Mouse (Mus musculus): ENCODE measurements around the gene BC067074. TPM values are rescaled to one million over a fixed set of nuclear protein-coding genes. Genes with fewer than 3 reads are reported as not detected.

The BC067074 gene
- polyA plus RNA-seq, 1 experiment from 2014 or later = 5.9 TPM

DNA sequence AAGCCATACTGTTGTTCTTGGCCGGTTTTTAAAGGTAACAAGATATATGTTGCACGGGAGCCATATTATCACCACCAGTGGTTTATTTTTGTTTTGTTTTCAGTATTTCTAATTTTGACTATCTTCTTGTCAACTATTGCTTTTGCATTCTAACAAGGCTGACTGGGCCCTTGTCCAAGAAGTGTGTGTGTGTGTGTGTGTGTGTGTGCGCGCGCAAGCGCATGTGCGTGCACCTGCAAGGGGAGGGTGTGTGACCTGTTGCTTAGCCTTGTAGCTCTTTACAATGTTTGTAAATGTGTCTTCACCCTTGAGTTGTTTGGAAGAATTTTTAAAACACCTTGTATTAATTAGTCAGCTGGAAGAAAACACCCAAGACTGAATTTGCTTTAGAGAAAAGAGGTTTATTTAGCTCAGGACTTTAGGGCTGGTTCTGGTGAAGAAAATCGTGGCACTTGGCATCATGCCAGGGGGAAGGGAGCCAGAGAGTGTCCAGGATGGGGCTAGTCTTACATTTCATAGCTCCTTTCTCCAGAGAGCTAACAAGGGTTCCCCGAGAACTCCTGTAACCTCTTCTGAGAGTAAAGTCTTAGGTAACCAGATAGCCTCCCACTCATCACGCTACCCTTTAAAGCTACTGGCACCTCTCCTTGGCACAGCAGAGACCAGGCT, 3.0 kb downstream of the BC067074 start:
- Histone ChIP-seq H3K9ac (ENCODE audit: low read length) (no peak overlapping the region), H3K4me1 (replicated peaks; ENCODE audit: control insufficient read depth, insufficient read depth, low read length) (peaks cover 10% of the 10 kb centered on the region; the same call in 1 of the 2 replicates), H3K36me3 (ENCODE audit: control insufficient read depth, insufficient read depth, low read length) (no peaks in the 10 kb centered on the region), H3K9me3 (ENCODE audit: control insufficient read depth, low read length) (no peaks in the 10 kb centered on the region), H3K27ac (ENCODE audit: low read length) (no peak overlapping the region), H3K4me3 (ENCODE audit: low read length) (no peak overlapping the region), H3K27me3 (ENCODE audit: control insufficient read depth, insufficient read depth, low read depth, low read length) (no peaks in the 10 kb centered on the region; the same call in 1 of the 2 replicates), H3K4me2 (ENCODE audit: low read depth, low read length) (no peak overlapping the region)
- ATAC-seq (ENCODE audit: low read depth) = no peak
- 75% methylated on average over 10 of the region's 10 CpGs for WGBS

DNA sequence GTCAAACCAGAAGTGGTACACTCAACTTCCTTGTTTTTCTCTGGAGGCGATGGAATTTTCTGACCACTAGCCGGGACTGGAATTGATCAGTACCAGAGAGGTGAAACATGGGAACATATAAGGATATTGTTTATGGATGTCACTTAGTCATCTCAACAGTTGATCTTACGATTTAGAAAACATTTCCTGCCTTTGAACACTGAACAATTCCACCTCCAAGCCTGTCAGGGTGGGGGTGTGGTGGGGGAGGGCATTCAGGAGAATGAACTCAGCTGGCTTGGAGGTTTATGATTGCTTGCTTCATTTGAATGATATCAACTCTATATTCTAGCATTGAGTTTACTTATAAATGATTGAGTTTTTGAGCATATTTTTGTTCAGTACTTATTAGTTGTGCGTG, 13.6 kb downstream of the BC067074 start:
- Histone ChIP-seq H3K9me3 (ENCODE audit: control insufficient read depth, low read length) (no peaks in the 10 kb centered on the region), H3K4me3 (ENCODE audit: low read length) (no peak overlapping the region), H3K9ac (ENCODE audit: low read length) (no peak overlapping the region), H3K27ac (ENCODE audit: low read length) (no peak overlapping the region), H3K4me1 (replicated peaks; ENCODE audit: control insufficient read depth, insufficient read depth, low read length) (no peaks in the 10 kb centered on the region), H3K4me2 (ENCODE audit: low read depth, low read length) (no peak overlapping the region), H3K36me3 (ENCODE audit: control insufficient read depth, insufficient read depth, low read length) (no peaks in the 10 kb centered on the region), H3K27me3 (ENCODE audit: control insufficient read depth, insufficient read depth, low read depth, low read length) (no peaks in the 10 kb centered on the region)
- no peak for ATAC-seq (ENCODE audit: low read depth)
- 68% methylated on average over 4 of the region's 4 CpGs for WGBS

DNA sequence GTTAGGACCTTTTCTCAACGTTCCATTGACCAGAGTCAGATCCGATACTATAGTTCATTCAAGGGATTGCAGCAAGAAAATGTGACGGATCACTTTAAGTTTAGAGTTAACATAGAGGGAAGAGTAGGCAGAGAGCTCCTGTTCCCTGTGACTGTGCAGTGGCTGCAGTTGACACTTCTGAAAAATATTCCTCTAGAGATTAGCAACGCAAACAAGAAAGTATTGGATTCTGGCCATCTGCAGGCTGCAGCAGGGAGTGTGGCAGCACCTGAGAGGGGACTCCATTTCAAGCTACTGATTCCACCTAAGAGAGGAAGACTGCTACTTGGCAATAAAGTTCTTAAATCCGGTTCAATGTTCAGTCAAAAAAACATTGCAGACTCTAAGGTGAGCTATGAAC, 26.6 kb downstream of the BC067074 start:
- H3K4me2 ChIP-seq (ENCODE audit: low read depth, low read length) = no peak overlapping the region
- WGBS = 65% methylated on average over 5 of the region's 5 CpGs

DNA sequence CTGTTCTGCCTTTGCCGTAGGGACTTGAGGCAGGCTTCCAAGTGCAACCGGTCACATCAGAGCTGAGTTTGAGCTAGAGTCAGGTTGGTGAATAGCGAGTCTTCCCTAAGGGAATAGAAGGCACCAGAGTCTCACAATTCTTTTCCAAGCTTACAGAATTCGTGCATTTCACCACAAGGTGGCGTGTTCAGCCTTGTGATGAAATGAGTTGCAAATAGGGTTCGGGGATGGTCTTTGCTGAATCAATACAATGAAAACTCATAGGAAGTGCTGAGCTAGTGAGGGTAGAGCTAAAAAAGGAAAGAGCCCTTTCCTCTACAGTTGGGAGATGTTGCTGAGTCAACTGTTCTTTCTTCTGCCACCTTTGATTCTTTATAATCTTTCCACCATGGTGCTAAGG, 29.0 kb downstream of the BC067074 start:
- no peak overlapping the region for H3K9ac ChIP-seq (ENCODE audit: low read length)
- no peak overlapping the region for H3K4me2 ChIP-seq (ENCODE audit: low read depth, low read length)
- no peaks in the 10 kb centered on the region for H3K9me3 ChIP-seq (ENCODE audit: control insufficient read depth, low read length)
- H3K4me3 ChIP-seq (ENCODE audit: low read length) = no peak overlapping the region
- no peaks in the 10 kb centered on the region for H3K4me1 ChIP-seq (replicated peaks; ENCODE audit: control insufficient read depth, insufficient read depth, low read length)
- no peaks in the 10 kb centered on the region for H3K36me3 ChIP-seq (ENCODE audit: control insufficient read depth, insufficient read depth, low read length)
- ATAC-seq (ENCODE audit: low read depth) = no peak
- H3K27ac ChIP-seq (ENCODE audit: low read length) = no peak overlapping the region
- WGBS = 20% methylated on average over 6 of the region's 6 CpGs
- H3K27me3 ChIP-seq (ENCODE audit: control insufficient read depth, insufficient read depth, low read depth, low read length) = no peaks in the 10 kb centered on the region

More for the DNA sequence above, 26.6 kb downstream of the BC067074 start:
- Histone ChIP-seq H3K4me3 (ENCODE audit: low read length) (no peak overlapping the region), H3K4me1 (replicated peaks; ENCODE audit: control insufficient read depth, insufficient read depth, low read length) (no peaks in the 10 kb centered on the region), H3K27me3 (ENCODE audit: control insufficient read depth, insufficient read depth, low read depth, low read length) (no peaks in the 10 kb centered on the region), H3K9me3 (ENCODE audit: control insufficient read depth, low read length) (no peaks in the 10 kb centered on the region), H3K9ac (ENCODE audit: low read length) (no peak overlapping the region), H3K27ac (ENCODE audit: low read length) (no peak overlapping the region), H3K36me3 (ENCODE audit: control insufficient read depth, insufficient read depth, low read length) (no peaks in the 10 kb centered on the region)
- ATAC-seq (ENCODE audit: low read depth) = peak; percentile 75; the same call in 1 of the 2 replicates

DNA sequence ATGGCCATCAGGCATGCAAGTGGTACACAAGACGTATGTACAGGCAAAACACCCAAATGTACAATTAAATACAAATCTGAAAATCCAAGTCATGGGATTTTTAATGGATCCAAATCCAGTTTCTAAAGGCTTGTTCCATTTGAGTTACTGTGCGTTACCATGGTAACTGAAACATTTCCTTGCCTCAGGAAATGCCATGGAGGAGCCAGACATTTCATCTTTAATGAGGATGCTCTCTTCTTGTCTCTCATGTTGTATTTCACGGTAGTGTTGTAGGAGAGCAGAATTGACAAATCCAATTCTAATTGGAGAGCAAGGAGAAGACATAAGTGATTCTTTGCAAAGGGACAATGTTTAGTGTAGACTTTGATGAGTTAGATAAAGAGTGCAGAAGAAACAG, 31.3 kb downstream of the BC067074 start:
- Histone ChIP-seq H3K4me3 (ENCODE audit: low read length) (no peak overlapping the region), H3K4me2 (ENCODE audit: low read depth, low read length) (no peak overlapping the region), H3K27me3 (ENCODE audit: control insufficient read depth, insufficient read depth, low read depth, low read length) (no peaks in the 10 kb centered on the region), H3K9ac (ENCODE audit: low read length) (no peak overlapping the region), H3K27ac (ENCODE audit: low read length) (no peak overlapping the region), H3K9me3 (ENCODE audit: control insufficient read depth, low read length) (no peaks in the 10 kb centered on the region), H3K36me3 (ENCODE audit: control insufficient read depth, insufficient read depth, low read length) (no peaks in the 10 kb centered on the region), H3K4me1 (replicated peaks; ENCODE audit: control insufficient read depth, insufficient read depth, low read length) (no peaks in the 10 kb centered on the region)
- ATAC-seq (ENCODE audit: low read depth) = no peak
- WGBS = 85% methylated on average over 3 of the region's 3 CpGs

DNA sequence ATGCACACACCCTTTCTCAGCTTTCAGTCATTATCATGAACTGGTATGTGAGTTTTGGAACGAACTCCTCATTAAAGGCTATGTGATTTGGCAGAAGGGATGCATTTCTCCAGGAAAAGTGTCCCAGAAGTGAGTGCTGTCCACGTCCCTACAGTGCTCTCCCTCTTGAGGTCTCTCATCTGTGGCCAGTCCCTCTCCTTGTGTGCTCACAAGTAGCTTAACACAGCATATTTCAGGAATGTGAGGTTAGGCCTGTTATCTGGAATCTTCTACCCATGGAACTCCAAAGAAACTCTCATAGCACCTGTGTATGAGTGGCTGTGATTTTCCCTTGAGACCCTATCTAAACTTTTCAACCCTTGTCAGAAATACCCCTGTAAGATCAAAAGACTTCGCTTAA, 32.7 kb downstream of the BC067074 start:
- Histone ChIP-seq H3K9ac (ENCODE audit: low read length) (no peak overlapping the region), H3K36me3 (ENCODE audit: control insufficient read depth, insufficient read depth, low read length) (no peaks in the 10 kb centered on the region), H3K4me3 (ENCODE audit: low read length) (no peak overlapping the region), H3K4me1 (replicated peaks; ENCODE audit: control insufficient read depth, insufficient read depth, low read length) (no peaks in the 10 kb centered on the region), H3K27me3 (ENCODE audit: control insufficient read depth, insufficient read depth, low read depth, low read length) (no peaks in the 10 kb centered on the region), H3K4me2 (ENCODE audit: low read depth, low read length) (no peak overlapping the region), H3K27ac (ENCODE audit: low read length) (peak overlapping the region; percentile 56), H3K9me3 (ENCODE audit: control insufficient read depth, low read length) (no peaks in the 10 kb centered on the region)
- peak; percentile 83 for ATAC-seq (ENCODE audit: low read depth)
- WGBS = 38% methylated on average over 3 of the region's 3 CpGs

DNA sequence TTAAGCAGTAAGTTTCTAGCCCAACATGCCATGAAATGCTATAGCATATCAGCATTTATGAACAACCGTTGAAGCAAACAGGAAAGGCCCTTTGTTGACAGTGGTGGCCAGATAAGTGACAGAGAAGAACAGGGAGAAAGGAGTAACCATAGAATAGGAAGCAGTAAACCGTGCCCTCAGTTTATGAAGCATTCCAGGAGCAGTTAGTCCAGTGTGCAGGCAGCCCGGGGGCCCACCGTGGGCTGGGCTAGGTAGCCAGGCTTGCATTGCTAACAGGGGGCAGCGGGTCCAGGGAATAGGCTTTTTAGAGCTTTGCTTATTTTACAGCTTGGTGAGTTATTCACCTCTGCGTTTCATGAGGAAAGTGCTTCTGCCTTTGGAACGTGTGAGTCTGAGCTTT, 39.3 kb downstream of the BC067074 start:
- H3K36me3 ChIP-seq (ENCODE audit: control insufficient read depth, insufficient read depth, low read length) = no peaks in the 10 kb centered on the region
- H3K4me3 ChIP-seq (ENCODE audit: low read length) = no peak overlapping the region
- no peaks in the 10 kb centered on the region for H3K27me3 ChIP-seq (ENCODE audit: control insufficient read depth, insufficient read depth, low read depth, low read length)
- no peak overlapping the region for H3K4me2 ChIP-seq (ENCODE audit: low read depth, low read length)
- H3K27ac ChIP-seq (ENCODE audit: low read length) = no peak overlapping the region
- 68% methylated on average over 7 of the region's 7 CpGs for WGBS
- H3K9ac ChIP-seq (ENCODE audit: low read length) = no peak overlapping the region
- no peaks in the 10 kb centered on the region for H3K4me1 ChIP-seq (replicated peaks; ENCODE audit: control insufficient read depth, insufficient read depth, low read length)
- H3K9me3 ChIP-seq (ENCODE audit: control insufficient read depth, low read length) = no peaks in the 10 kb centered on the region
- ATAC-seq (ENCODE audit: low read depth) = no peak

DNA sequence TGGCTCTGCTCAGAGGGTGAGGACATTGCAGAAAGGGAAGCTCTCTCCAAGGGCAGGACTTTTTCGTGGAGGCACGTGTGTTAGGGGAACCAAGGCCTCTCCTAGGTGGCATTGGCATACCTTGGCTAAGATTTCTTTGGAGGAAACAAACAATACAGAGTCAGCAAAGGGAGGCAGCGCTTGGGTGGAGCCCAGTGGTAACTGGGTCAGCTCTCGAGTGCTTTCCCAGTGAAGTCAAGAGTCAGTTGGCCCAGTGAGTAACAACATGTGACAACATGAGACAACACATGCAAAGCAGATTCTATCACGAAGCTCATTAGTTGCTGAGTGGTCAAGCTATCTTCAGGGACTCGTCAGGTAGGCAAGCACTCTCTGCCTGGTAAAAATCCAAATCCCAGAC, 40.4 kb downstream of the BC067074 start:
- WGBS = 78% methylated on average over 6 of the region's 6 CpGs
- no peak overlapping the region for H3K27ac ChIP-seq (ENCODE audit: low read length)
- no peak for ATAC-seq (ENCODE audit: low read depth)
- no peaks in the 10 kb centered on the region for H3K4me1 ChIP-seq (replicated peaks; ENCODE audit: control insufficient read depth, insufficient read depth, low read length)
- H3K4me2 ChIP-seq (ENCODE audit: low read depth, low read length) = no peak overlapping the region
- no peak overlapping the region for H3K4me3 ChIP-seq (ENCODE audit: low read length)
- no peaks in the 10 kb centered on the region for H3K36me3 ChIP-seq (ENCODE audit: control insufficient read depth, insufficient read depth, low read length)
- no peaks in the 10 kb centered on the region for H3K9me3 ChIP-seq (ENCODE audit: control insufficient read depth, low read length)
- no peak overlapping the region for H3K9ac ChIP-seq (ENCODE audit: low read length)
- H3K27me3 ChIP-seq (ENCODE audit: control insufficient read depth, insufficient read depth, low read depth, low read length) = no peaks in the 10 kb centered on the region

DNA sequence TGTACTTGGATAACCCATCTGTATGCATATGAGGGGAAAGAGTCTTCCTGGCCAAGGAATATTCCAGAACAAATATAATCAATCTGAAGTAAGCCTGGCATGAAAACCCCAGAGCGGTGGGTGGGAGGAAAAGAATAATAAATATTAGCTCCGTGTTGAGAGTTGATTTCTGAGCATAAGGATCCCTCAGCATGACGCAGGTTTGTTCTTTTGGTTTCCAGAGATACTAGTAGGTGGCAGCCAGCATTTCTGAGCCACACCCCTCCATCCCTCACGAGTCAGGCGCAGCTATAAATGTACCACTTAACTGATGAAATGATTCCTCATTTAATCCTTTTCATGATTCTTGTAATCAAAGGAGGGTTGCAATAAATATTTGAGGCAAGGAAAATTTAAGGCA, 41.0 kb downstream of the BC067074 start:
- WGBS = 63% methylated on average over 5 of the region's 5 CpGs
- no peak overlapping the region for H3K4me2 ChIP-seq (ENCODE audit: low read depth, low read length)
- ATAC-seq (ENCODE audit: low read depth) = no peak

DNA sequence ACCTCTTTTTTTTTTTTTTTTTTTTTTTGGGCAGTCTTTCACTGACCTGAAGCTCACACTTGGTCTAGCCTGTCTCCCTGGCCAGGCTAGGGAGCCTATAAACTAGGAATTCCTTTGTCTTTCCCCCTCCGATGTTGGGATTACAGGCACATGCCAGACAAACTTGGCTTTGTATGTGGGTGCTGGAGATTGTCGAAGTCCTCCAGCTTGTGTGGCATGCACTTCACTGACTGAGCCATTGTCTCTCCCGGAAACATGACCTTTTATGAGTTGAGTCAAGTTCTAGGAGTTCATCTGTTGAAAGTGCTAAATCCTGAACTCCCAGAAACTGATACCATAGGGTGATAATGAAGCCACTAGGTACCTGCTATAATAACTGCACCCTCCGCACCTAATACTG, 41.8 kb downstream of the BC067074 start:
- ATAC-seq (ENCODE audit: low read depth) = no peak
- no peak overlapping the region for H3K4me2 ChIP-seq (ENCODE audit: low read depth, low read length)
- no peaks in the 10 kb centered on the region for H3K36me3 ChIP-seq (ENCODE audit: control insufficient read depth, insufficient read depth, low read length)
- H3K9ac ChIP-seq (ENCODE audit: low read length) = no peak overlapping the region
- no peaks in the 10 kb centered on the region for H3K4me1 ChIP-seq (replicated peaks; ENCODE audit: control insufficient read depth, insufficient read depth, low read length)
- H3K27me3 ChIP-seq (ENCODE audit: control insufficient read depth, insufficient read depth, low read depth, low read length) = no peaks in the 10 kb centered on the region
- no peaks in the 10 kb centered on the region for H3K9me3 ChIP-seq (ENCODE audit: control insufficient read depth, low read length)
- no peak overlapping the region for H3K27ac ChIP-seq (ENCODE audit: low read length)
- 63% methylated on average over 4 of the region's 4 CpGs for WGBS
- H3K4me3 ChIP-seq (ENCODE audit: low read length) = no peak overlapping the region

More for the DNA sequence above, 41.0 kb downstream of the BC067074 start:
- H3K9me3 ChIP-seq (ENCODE audit: control insufficient read depth, low read length) = no peaks in the 10 kb centered on the region
- no peaks in the 10 kb centered on the region for H3K36me3 ChIP-seq (ENCODE audit: control insufficient read depth, insufficient read depth, low read length)
- no peak overlapping the region for H3K9ac ChIP-seq (ENCODE audit: low read length)
- no peaks in the 10 kb centered on the region for H3K27me3 ChIP-seq (ENCODE audit: control insufficient read depth, insufficient read depth, low read depth, low read length)
- no peaks in the 10 kb centered on the region for H3K4me1 ChIP-seq (replicated peaks; ENCODE audit: control insufficient read depth, insufficient read depth, low read length)
- H3K4me3 ChIP-seq (ENCODE audit: low read length) = no peak overlapping the region
- no peak overlapping the region for H3K27ac ChIP-seq (ENCODE audit: low read length)

All from lung, embryonic 16.5 days (tissue).